Mouse (Mus musculus): ENCODE data around the gene Fam174a.
A peak's percentile ranks its signal among the peaks of the same experiment; 100 is the strongest.

Fam174a gene

DNA sequence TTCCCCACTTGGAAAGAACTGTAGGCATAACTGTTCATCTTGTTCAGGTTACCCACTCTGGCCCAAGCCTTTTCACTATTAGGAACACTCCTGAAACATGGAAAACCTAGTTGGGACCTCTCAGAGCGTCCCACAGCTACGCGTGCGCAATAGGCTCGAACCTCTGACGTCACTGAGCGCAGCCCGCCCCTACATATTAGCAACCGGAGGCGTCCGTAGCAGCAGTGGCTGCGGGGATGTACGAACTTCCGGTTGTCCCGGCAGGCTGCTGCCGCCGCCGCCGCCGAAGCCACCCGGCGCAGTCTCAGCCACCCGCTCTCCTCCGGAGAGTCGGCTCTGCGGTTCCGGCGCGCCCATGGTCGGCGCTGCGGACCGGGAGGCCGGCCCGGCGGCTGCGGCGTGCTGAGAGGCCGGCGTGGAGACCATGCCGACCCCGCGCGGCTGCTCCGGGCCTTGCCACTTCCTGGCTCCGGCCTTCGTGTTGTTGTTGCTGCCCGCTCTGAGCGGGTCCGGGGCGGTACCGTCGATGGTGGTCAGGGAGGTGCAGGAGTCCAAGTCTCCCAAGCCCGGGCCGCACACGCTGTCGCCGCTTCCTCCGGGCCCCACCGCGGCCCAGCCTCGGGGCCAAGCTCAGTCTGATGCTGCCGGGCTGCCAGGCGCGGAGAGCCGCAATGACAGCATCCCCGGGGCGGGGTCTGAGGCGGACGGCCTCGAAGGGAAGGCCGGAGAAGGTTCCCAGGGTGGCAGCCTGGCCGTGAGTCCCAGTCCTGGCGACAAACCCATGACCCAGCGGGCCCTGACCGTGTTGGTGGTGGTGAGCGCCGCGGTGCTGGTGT, at the start of gene Fam174a:
Gene Fam174a (plus strand): TSS at position 231 of the 836 bp plus-strand sequence.
- peak; percentile 78 for DNase-seq (ENCODE audit: low spot score)

DNA sequence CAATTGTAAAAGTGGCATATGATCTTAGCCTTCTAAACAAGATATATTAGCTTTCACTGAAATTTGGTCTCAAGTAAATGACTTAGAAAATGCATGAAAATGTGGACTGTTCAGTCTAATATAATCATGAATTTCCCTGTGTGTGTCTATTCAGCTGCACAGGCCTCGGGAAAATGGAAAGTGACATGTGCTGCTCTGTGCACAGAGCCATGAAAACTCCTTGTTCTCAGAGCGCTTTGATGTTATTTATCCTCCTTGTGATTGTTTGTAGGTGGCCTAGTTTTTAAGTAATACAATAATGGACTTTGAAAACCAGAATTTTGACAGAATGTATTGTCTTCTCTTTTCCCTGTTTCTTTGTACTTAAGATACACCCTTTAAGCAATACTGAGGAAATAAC, 49.6 kb upstream of the Fam174a start:
- DNase-seq (ENCODE audit: low spot score) = no peak

DNA sequence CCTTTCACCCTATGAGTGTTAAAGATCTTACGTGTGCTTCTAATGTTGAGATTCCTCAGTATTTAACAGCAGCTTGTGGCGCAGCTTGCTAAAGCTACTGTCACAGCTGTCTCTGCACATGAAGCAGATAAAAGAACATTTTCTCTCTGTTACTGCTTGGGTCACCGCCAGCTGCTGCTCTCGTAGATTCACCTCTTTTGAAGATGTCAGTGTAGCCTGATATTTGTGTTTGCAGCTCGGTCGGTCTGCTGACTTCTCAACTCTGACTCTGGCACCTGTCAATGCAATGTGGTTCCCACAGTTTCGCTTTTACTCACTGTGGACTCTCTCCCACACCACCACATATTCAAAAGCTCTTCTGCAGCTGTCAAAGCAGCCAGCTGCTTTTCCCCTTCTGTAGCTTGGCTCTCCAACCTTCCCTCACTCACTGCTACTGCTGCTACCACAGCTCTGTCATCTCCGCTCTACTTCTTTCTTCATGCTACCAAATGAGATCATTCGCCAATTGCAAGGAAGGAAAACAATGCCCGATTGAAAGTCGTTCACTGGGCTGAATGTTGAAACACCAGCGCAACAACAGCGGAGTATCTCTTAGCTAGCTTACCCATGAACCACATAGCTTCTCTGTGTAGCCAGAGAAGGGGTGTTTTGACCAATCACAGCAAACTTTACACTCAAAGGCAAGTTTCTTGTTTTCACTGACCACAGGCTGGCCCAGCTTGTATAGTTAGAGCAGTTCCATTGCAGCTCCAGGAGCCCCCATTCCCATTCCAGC, 45.3 kb upstream of the Fam174a start:
- DNase-seq (ENCODE audit: low spot score) = peak; percentile 8

DNA sequence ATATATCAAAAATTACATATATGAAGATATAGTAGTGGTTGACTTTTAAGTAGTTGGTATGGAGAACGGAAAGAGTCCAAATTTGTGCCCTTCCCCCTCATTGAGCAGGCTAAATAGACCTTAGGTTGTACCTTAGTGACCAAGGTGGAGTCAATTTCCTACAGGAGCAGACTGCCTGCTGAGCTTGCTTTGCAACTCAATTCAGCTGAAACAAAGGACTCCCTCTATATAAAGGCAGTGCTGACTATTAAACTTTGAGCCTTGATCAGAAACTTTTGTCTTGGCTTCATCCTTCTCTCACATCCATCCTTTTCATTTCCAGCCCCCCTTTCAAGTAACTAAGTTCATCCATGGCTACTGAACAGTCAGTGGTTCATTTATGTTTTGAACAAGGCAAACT, 40.1 kb upstream of the Fam174a start:
- DNase-seq (ENCODE audit: low spot score) = no peak

DNA sequence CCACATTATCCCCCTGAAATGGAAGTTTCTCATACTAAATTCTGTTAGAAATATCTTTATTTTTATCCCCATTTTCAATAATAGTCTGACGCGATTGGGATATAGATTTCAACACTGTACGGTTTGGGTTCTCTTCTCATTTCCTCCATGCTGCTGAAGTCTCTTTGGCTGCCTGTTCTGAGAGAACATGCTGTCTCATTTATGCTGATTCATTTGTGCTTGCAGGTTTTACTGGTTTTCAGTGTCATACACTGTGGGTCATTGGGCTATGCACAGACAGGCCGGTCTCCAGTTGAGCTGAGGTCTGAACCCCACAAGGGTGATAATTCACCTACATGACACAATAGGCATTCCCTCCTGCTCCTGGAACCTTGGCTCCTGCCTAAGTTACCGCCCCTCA, 5.1 kb upstream of the Fam174a start:
- DNase-seq (ENCODE audit: low spot score) = no peak

DNA sequence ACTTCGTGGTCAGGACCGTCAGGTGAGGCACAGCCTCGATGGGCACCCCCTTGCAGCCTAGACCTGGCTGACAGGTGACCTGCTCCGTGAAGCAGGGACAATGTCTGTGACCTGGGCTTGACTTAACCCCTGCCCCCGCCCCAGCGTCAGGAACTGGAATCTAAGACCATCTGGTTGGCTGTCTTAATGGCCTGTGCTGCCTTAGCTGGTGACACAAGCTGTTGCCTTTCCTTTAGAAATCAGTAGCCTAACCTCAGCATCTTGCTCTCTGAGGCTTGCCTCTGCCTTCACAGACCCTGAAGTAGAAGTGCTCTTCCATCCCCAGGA, 769 bp downstream of the Fam174a start:
- no peak for DNase-seq (ENCODE audit: low spot score)

DNA sequence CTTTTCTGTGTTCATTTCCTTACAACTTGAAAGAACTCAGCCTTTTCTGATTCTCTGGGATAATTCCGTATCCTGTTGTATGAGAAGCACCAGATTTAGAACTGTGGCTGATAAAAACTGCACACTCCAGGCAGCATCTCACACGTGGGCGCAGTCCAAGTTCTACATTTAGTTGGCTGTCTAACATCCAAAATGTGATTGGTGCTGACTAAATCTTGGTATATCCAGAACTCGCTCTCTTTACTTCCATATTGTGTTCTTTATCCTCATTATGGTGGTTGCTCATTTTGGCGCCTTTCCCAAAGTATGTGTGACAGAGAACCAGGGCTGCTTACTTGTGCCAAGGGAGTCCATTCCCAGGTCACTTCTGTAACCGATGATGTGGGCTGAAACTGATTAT, 2.6 kb downstream of the Fam174a start:
- DNase-seq (ENCODE audit: low spot score) = peak; percentile 17

DNA sequence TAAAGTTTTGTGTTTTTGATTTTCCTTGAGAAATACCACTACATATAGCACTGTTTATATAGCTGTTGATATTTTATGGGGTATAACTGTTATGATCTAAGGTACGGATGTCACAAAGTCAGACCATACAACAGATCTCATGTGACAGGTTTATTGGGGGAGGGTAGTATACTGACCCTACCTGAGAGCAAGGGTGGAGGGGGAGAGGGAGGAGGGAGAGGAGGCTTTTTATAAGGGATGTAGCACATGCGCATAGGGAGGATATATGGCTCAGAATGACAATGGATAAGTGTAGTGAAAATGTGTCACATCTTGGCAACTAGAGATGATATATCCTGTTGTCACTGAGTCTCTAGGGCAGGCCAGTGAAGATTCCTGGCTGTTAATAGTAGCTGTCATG, 8.8 kb downstream of the Fam174a start:
- DNase-seq (ENCODE audit: low spot score) = no peak

DNA sequence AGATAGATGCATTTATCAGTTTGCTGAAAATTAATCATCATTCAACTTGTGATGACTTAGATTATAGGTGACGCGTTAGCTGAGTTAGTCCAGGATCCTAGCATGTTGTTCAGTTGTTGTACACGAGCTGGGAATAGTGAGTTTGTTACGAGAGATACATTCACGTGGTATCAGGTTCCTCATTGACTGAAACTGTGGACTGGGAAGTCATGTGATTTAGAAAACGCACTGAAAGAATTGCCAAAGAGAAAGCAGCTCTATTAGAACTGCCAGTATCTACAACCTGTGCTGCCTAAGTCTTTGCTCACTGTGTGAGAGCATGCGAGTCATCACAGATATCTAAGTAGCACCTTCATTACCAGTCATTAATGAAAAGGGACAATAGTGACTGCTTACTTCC, 9.6 kb downstream of the Fam174a start:
- no peak for DNase-seq (ENCODE audit: low spot score)

DNA sequence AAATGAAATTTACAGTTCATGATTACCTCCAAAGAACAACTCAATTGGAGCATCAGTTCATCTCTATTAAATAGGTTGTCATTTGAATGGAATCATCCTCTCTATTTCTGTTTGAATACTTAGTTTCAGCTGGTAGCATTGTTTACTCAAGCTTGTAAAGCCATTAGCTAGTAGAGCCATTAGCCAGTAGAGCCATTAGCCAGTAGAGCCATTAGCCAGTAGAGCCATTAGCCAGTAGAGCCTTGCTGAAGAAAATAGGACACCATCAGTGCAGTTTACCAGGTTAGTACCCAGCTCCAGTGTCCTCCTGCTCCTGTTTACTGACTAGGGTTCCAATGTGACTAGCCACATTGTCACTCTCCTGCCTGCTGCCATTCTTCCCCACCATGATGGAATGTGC, 13.4 kb downstream of the Fam174a start:
- DNase-seq (ENCODE audit: low spot score) = no peak

DNA sequence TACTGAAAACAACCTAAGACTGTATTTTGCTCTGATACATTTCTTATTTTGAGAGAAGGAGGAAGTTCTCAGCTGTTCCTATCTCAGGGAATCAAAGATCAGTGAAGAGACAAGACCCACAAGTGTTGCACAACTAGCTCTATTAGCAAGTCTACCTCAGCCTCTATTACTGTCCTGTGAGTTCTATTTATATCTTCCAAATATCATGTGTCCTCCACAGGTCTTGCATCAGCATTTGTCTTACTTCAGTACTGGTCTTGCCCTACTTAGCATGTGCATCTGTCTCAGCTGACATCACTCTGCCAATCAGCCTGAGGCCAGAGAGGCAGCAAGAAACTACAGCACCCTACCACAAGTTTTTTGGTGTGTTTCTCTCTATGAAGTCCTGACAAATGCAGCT, 26.2 kb downstream of the Fam174a start:
- no peak for DNase-seq (ENCODE audit: low spot score)

DNA sequence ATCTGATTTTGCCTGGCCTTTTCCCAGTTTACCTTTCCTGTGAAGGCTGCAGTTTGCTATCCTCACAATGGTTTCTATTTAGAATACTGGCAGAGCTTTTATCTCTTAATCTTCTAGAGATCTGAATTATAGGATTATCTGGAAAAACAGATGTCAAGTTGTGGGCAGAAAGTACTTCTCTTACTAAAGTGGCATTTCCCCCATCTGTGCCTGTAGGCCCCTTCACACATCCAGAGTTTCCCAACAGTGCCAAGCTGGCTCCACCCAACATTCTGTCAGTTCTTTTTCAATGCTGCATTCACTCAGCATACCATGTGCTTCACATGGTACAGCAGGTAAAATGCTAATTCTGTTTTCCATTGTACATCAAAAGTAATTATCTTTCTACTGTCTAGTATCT, 28.8 kb downstream of the Fam174a start:
- peak; percentile 68 for DNase-seq (ENCODE audit: low spot score)

DNA sequence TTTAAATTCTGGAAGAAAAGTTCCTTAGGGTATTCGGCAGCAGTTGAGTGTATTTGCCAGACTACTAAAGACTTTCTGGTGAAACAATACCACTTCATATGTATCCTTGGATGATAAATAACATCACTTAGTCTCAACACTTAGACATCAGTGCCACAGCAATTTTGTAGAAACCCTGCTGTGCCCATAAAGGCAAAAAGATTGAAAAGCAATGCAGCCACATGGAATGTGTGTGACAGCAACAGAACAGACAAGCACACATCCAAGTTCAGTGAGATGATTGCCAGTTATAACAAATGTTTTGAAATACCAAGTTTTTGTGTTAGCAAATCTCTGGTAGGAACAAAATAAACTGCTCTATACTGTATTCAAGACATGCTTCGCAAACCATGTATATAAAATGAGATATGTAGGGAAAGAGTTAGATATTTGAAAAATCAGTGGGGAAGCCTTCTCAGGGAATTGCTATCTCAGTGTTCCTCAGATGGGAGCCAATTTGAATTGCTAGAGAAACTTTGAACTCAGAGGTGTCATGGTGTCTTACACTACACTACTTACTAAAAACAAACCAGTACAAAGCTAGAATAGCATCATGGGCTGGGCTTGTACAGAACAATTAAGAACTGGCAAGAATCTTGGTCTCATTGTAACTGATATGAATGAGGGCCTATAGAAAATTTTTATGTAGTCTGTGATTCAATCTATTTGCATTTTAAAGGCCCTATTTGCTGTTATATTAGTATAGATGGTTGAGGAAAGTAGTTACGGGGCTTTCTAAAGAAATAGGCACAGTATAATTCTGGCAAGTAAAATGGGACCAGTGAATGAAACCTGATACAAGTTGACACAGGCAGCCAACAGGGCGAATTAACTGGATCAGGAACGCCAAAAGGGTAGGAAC, 30.4 kb downstream of the Fam174a start:
- DNase-seq (ENCODE audit: low spot score) = no peak

DNA sequence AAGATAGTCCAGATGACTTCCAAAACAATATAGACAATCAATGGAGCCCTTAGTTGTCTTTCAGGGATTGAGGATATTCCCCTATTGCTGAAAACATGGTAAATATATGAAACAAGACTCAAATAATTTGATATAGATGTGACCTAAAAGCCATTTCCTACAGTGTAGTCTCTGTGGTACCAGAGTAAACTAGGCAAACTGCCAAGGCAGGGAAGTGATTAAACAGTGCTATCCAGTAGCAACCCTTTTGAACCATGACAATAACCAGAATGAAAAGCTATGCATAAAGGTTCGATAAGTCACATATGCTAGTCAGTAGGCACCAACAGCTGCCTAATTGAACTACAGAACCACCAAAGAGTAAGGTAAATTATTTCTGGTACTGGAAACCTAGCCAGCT, 40.7 kb downstream of the Fam174a start:
- no peak for DNase-seq (ENCODE audit: low spot score)

DNA sequence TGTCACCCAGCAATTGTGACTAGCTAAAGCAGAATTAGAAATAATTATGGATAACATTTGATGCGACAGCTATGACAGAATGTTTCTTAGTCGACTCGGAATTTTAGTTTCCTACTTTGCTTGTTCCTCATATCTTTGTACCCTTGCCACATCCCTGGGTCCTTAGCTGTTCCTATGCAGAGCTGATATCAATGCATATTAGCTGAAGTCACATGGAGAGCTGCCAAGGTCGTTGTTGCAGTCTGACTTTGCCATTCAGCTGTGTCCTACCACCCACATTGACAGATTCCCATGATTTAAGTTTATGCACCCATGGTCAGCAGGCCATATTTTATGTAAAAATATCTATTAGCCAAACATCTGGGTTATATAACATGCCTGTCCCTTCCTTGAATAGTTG, 43.5 kb downstream of the Fam174a start:
- no peak for DNase-seq (ENCODE audit: low spot score)

DNA sequence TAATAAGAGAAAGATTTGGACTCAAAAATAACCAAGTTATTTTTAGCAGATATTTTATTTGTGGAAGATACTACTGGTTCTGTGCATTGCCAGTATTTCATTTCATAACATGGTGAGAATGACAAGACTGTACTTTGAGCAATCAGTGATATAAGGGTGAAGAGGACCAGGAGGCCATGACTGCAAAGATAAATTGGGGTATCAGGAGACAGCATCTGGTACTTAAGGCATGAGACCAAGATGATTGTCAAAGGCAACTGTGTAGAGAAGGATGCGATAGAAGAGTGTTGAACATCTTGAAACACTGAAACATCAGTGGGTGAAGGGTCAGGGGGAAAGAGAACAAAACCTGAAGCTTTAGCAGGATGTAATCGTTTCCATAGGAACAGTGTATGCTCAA, 50.3 kb downstream of the Fam174a start:
- DNase-seq (ENCODE audit: low spot score) = no peak

DNA sequence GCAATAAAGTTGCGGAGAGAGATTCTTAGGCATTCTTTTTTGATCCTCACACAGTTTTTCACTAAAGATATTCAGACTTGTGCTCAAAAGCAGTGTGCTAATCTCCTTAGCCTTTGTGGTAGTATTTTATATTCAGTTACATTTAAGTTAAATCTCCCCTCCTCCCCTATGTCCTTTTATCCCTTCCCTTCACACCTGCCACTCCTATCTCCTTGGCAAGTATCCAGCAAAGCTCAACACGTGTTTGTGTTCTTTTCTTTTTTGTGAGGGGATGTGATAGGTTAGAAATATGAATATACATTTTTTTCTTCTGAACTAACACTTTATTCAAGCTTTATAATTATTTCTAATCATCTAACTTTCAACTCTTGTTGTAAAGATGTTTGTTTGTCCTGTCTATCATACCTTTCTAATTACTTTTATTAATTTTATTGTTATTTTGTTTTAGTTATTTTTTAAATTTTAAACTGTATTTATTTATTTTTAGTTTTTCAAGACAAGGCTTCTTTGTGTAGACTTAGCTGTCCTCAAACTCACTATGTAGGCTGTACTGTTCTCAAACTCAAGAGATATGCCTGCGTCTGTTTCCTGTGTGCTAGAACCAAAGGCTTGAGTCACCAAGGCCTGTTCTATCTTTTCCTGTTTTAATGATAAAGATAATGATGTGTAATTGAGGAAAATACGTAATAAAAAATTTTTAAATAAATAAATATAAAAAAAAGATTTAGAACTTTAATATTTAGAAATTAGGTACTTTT, 53.4 kb downstream of the Fam174a start:
- DNase-seq (ENCODE audit: low spot score) = no peak

DNA sequence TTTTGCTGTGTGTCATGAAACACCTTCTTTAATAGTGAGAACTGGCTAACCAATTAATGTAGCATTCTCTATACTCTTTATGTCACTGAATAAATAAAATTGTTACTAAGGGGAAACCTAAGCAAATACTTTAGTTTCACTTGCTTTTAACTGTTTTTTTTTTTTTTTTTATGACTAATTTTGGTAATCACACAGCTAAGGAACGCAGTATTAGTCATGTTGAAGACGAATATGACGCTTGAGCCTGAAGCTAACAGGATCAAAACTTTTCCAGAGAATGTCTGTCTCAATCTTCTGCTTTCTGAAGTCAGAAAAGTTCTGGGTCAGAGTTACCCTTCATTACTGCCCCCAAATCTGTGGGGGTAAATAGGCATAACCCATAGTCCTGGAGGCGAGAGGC, 54.3 kb downstream of the Fam174a start:
- DNase-seq (ENCODE audit: low spot score) = no peak

DNA sequence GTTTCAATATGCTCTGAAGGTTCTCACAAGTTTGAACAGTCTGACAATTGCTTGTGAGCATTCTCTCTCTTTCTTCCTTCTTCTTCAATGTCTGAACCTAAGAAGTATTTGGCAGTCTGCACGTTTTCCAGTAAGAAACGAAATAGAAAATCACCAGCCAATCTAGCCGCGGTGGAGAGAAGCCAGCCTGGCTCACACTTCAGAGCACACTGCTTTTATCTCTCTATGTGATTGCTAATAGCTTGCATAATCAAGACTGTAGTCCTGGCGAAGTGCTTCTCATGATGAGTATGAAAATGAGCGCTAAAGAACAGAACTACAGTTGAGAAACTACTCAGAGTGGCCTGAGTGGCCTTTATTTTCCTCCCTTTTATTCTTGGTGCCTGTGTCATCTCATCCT, 62.0 kb downstream of the Fam174a start:
- no peak for DNase-seq (ENCODE audit: low spot score)

DNA sequence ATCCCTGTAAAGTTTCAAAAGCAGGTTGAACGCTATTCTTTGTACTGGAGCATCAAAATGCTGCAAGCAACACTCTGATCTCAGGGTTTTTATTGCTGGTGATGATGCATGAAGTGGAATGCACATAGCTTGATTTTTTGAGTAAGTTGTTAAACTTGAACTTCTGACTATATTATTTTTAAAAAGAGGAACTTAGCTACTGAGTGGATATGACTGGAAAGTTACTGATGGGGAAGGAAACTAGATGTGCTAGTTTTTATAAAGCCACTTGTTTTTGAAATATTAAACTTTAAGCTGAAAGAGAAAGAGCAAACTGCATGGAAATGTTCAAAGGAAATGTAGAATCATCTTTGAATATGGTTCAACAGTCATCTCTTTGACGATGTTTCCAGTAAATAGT, 67.6 kb downstream of the Fam174a start:
- no peak for DNase-seq (ENCODE audit: low spot score)

Measured in layer of hippocampus, adult 9-10 months (tissue).